Mouse (Mus musculus) MEL (cell line): ENCODE data around the gene Ptcra.

Source experiments
- BHLHE40 ChIP-seq: IDR thresholded peaks from 2 replicates; pipeline ENCODE4 v1.6.1; 2012; ENCODE audit warnings: low read depth, mild to moderate bottlenecking, inconsistent platforms, low read length, improper control_type of control experiment, borderline replicate concordance
- CTCF ChIP-seq, 3 experiments: IDR thresholded peaks in 2 of 3; conservative IDR thresholded peaks in 1 of 3; 2 replicates each; pipeline ENCODE4 v1.5.1; 2011 to 2012; ENCODE audit warnings: low read length in 3 of 3, low read depth in 2 of 3, mild to moderate bottlenecking in 2 of 3, improper control_type of control experiment in 1 of 3, inconsistent platforms in 1 of 3, mixed read lengths in 1 of 3, moderate library complexity in 1 of 3; ENCODE audit not compliant: control insufficient read depth in 1 of 3, insufficient read depth in 1 of 3, poor library complexity in 1 of 3, severe bottlenecking in 1 of 3
- EP300 ChIP-seq, 2 experiments: IDR thresholded peaks; 2 replicates each; pipeline ENCODE4 v1.6.1; 2011; ENCODE audit warnings: improper control_type of control experiment in 2 of 2, low read length in 2 of 2, low read depth in 1 of 2, mild to moderate bottlenecking in 1 of 2
- GATA1 ChIP-seq: IDR thresholded peaks from 2 replicates; pipeline ENCODE4 v1.6.1; 2011; ENCODE audit warnings: low read depth, low read length, improper control_type of control experiment
- MYC ChIP-seq: IDR thresholded peaks from 2 replicates; pipeline ENCODE4 v1.6.1; 2011; ENCODE audit warnings: low read depth, mild to moderate bottlenecking, low read length, improper control_type of control experiment, moderate library complexity
- POLR2A ChIP-seq, 2 experiments: IDR thresholded peaks; 2 replicates each; pipeline ENCODE4 v1.6.1; 2011 to 2012; ENCODE audit warnings: low read length in 2 of 2, mild to moderate bottlenecking in 2 of 2, control low read depth in 1 of 2, improper control_type of control experiment in 1 of 2, low read depth in 1 of 2, moderate library complexity in 1 of 2; ENCODE audit not compliant: control insufficient read depth in 1 of 2, insufficient read depth in 1 of 2, poor library complexity in 1 of 2
- POLR2AphosphoS2 ChIP-seq: IDR thresholded peaks from 2 replicates; pipeline ENCODE4 v1.6.1; 2011; ENCODE audit warnings: low read length, improper control_type of control experiment
- TAL1 ChIP-seq: IDR thresholded peaks from 2 replicates; pipeline ENCODE4 v1.6.1; 2012; ENCODE audit warnings: mild to moderate bottlenecking, inconsistent platforms, low read length, moderate library complexity, mixed read lengths
- UBTF ChIP-seq: IDR thresholded peaks from 2 replicates; pipeline ENCODE4 v1.6.1; 2012; ENCODE audit warnings: low read depth, mild to moderate bottlenecking, inconsistent platforms, low read length, improper control_type of control experiment, moderate library complexity, borderline replicate concordance; ENCODE audit not compliant: insufficient read depth
- ZNF384 ChIP-seq: IDR thresholded peaks from 2 replicates; pipeline ENCODE4 v1.6.1; 2012; ENCODE audit warnings: low read depth, mild to moderate bottlenecking, inconsistent platforms, low read length, improper control_type of control experiment

GRCm38 (mm10) chr17:46742986-46743385, 20.5 kb downstream of the Ptcra start:
- no peak for TF ChIP-seq POLR2AphosphoS2
- no peak for TF ChIP-seq EP300 (IDR thresholded peaks at IDR 0.05; ENCODE audit: low read depth in 1 of 2, low read length in 2 of 2)
- TF ChIP-seq ZNF384, result no peak
- no peak for TF ChIP-seq UBTF
- TF ChIP-seq BHLHE40, result no peak
- no peak for TF ChIP-seq POLR2A (IDR thresholded peaks at IDR 0.05; ENCODE audit: control insufficient read depth in 1 of 2, insufficient read depth in 1 of 2, low read depth in 1 of 2, low read length in 2 of 2, poor library complexity in 1 of 2)
- no peak for TF ChIP-seq TAL1
- no peak for TF ChIP-seq GATA1
- no peak for TF ChIP-seq MYC
- no peak for TF ChIP-seq CTCF (IDR thresholded peaks at IDR 0.05 in 2 of 3, conservative IDR thresholded peaks at IDR 0.05 in 1 of 3; ENCODE audit: control insufficient read depth in 1 of 3, insufficient read depth in 1 of 3, low read depth in 2 of 3, low read length in 3 of 3, poor library complexity in 1 of 3, severe bottlenecking in 1 of 3)
